8 mouse cellular contexts compared by ENCODE assay signal in genomic region chr13:113615546-113615941, GRCm38 (mm10). TPM values are rescaled to one million over a fixed set of nuclear protein-coding genes. Genes with fewer than 3 reads are reported as not detected.
DNase-seq lines count a peak whose midpoint lies in the region; ATAC-seq lines count a peak whose summit lies in the region.

No protein-coding gene starts in this region.

- H3K27ac ChIP-seq in kidney, embryonic 16.5 days (ENCODE audit: low read length), result peak overlapping the region; percentile 85
- H3K27ac ChIP-seq in midbrain, embryonic 15.5 days, result no peak overlapping the region

- peak overlapping the region; percentile 85 for H3K4me3 ChIP-seq in kidney, embryonic 16.5 days (ENCODE audit: low read length)
- peak overlapping the region; percentile 74 for H3K4me3 ChIP-seq in midbrain, embryonic 15.5 days

- H3K9me3 ChIP-seq in kidney, embryonic 16.5 days (ENCODE audit: low read length), result no peaks in the 10 kb centered on the region
- H3K9me3 ChIP-seq in midbrain, embryonic 15.5 days, result no peaks in the 10 kb centered on the region

- no peaks in the 10 kb centered on the region for H3K36me3 ChIP-seq in kidney, embryonic 16.5 days (ENCODE audit: insufficient read depth, low read length)
- no peaks in the 10 kb centered on the region for H3K36me3 ChIP-seq in midbrain, embryonic 15.5 days (replicated peaks)

- peak overlapping the region; percentile 96 for H3K9ac ChIP-seq in kidney, embryonic 16.5 days (replicated peaks; ENCODE audit: low read length)
- peak overlapping the region; percentile 76 for H3K9ac ChIP-seq in midbrain, embryonic 15.5 days

- peaks cover 64% of the 10 kb centered on the region for H3K4me1 ChIP-seq in kidney, embryonic 16.5 days (ENCODE audit: insufficient read depth, low read length)
- peaks cover 69% of the 10 kb centered on the region for H3K4me1 ChIP-seq in midbrain, embryonic 15.5 days

- no peaks in the 10 kb centered on the region for H3K27me3 ChIP-seq in kidney, embryonic 16.5 days (ENCODE audit: insufficient read depth, low read length)
- H3K27me3 ChIP-seq in midbrain, embryonic 15.5 days (replicated peaks), result no peaks in the 10 kb centered on the region

- DNase-seq in kidney, adult 11 months, result no peak
- DNase-seq in adrenal gland, postnatal 25 days, result peak; percentile 17
- DNase-seq in kidney, postnatal 10 days, result peak; percentile 54
- DNase-seq in frontal cortex, postnatal 14 days (ENCODE audit: low spot score in 2 of 2), result no peak

- WGBS in kidney, embryonic 16.5 days, result 4% methylated on average over 10 of the region's 10 CpGs
- WGBS in midbrain, embryonic 15.5 days, result 2% methylated on average over 10 of the region's 10 CpGs

- peak overlapping the region; percentile 89 for H3K4me2 ChIP-seq in kidney, embryonic 16.5 days (replicated peaks; ENCODE audit: low read depth, low read length)
- H3K4me2 ChIP-seq in midbrain, embryonic 15.5 days, result peak overlapping the region; percentile 84

- ATAC-seq in kidney, embryonic 16.5 days (ENCODE audit: low FRiP score, low TSS enrichment), result no peak
- peak; percentile 31 for ATAC-seq in granulocyte monocyte progenitor cell, adult 5-6 weeks (replicated peaks; ENCODE audit: poor library complexity, severe bottlenecking)
- no peak for ATAC-seq in midbrain, embryonic 15.5 days (replicated peaks)
- no peak for ATAC-seq in cerebellum, adult (ENCODE audit: insufficient number of reproducible peaks, low FRiP score, low TSS enrichment)

RNA-seq across cellular contexts. Expression of gene Snx18, which starts 2.8 kb away (rescaled TPM):
- 24.6 and 27.2 TPM in 2 replicates for polyA plus RNA-seq in kidney, embryonic 16.5 days (2015; fragmentation: Nextera tagmentation; extraction: Ambion mirVana)
- 21.2 and 23.2 TPM in 2 replicates for total RNA-seq in adrenal gland, postnatal 25 days (2021)
- total RNA-seq in granulocyte monocyte progenitor cell, adult 5-6 weeks (2014; fragmentation: Nextera tagmentation), result 25.5 and 39.0 TPM in 2 replicates
- total RNA-seq in granulocyte monocyte progenitor cell, adult 5-6 weeks (2017), result 46.2 and 47.1 TPM in 2 replicates
- polyA plus RNA-seq in midbrain, embryonic 15.5 days (2015; fragmentation: Nextera tagmentation; extraction: Ambion mirVana), result 9.0 and 10.6 TPM in 2 replicates

RNA-seq across cellular contexts. Expression of gene Hspb3, which starts 47.9 kb away (rescaled TPM):
- 0.27 and 0.71 TPM in 2 replicates for polyA plus RNA-seq in kidney, embryonic 16.5 days (2015; fragmentation: Nextera tagmentation; extraction: Ambion mirVana)
- not detected in 2 replicates for total RNA-seq in adrenal gland, postnatal 25 days (2021)
- not detected in 2 replicates for total RNA-seq in granulocyte monocyte progenitor cell, adult 5-6 weeks (2014; fragmentation: Nextera tagmentation)
- not detected in 2 replicates for total RNA-seq in granulocyte monocyte progenitor cell, adult 5-6 weeks (2017)
- polyA plus RNA-seq in midbrain, embryonic 15.5 days (2015; fragmentation: Nextera tagmentation; extraction: Ambion mirVana), result 0.46 TPM in 1 of 2 replicates, not detected in the other

Comparison
In these comparisons a context has a peak if more than half of its experiments do, and no peak if none do; other contexts are left out.
1. DNase-seq: peak in adrenal gland, postnatal 25 days (single experiment) and kidney, postnatal 10 days (single experiment); none in kidney, adult 11 months (single experiment) and frontal cortex, postnatal 14 days (0 of 2).